Mouse (Mus musculus): ENCODE measurements around the gene Zbtb20.
A peak's percentile ranks its signal among the peaks of the same experiment; 100 is the strongest.

DNA sequence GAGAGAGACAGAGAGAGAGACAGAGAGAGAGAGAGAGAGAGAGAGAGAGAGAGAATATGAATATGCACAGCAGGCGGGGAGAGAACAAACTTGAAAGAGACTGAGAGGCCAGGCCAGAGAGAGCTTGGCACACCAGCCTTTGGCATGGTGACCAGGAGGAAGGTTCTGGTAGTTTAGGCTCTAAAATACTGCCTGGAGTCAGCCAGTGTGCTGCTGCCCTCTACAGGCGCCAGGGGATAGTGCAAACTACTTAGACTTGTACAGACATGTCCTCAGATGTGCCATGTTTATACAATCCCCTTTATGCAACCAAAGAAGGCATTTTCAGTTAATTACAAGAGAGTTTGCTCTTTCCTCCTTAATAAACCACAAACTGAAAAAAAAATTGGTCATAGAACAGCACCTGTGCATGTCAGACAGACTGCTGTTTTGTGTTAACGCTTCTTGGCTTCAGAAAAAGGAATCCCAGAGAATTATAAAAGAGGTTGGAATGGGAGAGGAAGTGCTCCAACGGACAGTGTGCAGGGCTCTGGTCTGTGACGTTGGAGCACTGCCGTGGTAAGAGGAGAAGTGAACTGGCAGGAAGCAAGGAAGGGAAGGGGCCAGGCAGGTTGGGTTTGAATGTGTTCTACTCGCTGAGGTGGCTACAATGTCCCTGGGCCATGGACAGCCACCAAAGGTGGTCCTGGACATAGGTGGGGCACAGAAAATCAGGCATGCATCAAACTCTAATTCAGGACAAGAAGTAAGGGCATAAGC, 698.5 kb downstream of the Zbtb20 start:
- TF ChIP-seq CTCF (IDR thresholded peaks at IDR 0.05; ENCODE audit: control insufficient read depth, insufficient read depth, insufficient read length), result peak; percentile 79
- no peak for TF ChIP-seq USF1 (IDR thresholded peaks at IDR 0.05; ENCODE audit: low read depth)
- no peak for TF ChIP-seq MAX (IDR thresholded peaks at IDR 0.05)
- peak; percentile 50 for TF ChIP-seq MYOD1 (IDR thresholded peaks at IDR 0.05; ENCODE audit: control insufficient read depth, insufficient read length, low read depth)

Data from C2C12 (cell line).